Comparison of ENCODE assay signal across 14 mouse cellular contexts in the genomic region with DNA sequence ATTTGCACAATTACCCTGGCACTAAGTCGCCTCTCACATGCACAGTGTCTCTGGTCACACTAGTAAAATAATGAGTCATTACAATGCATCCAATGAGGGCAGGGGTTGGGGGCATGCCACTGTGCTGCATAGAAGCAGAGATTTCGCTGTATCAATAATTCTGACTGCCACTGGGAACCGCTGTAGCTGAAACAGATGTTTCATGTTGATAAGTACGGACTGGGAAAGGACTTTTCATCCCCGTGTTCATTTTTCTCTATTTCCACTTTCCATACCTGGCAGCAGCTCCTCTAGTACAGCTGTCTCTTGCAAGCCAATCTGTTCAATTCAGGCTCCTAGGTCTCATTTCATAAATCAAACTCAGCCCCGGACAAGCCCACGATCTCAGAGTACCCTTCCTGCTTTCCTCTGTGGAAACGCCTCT.
DNase-seq lines count a peak whose midpoint lies in the region; ATAC-seq lines count a peak whose summit lies in the region.
"Had no signal": no experiment of that assay in that cellular context is flagged by ENCODE, and none has a peak within 500 bp of the region (broad histone marks: within the 10 kb centered on the region; RNA-seq: fewer than 3 reads in every experiment).

No protein-coding gene starts in this region.

- no peaks in the 10 kb centered on the region for H3K27me3 ChIP-seq in forebrain, embryonic 14.5 days (replicated peaks; ENCODE audit: control insufficient read depth, insufficient read depth, low read length)
- no peaks in the 10 kb centered on the region for H3K27me3 ChIP-seq in midbrain, embryonic 13.5 days
- H3K27me3 ChIP-seq: embryonic facial prominence, embryonic 12.5 days had no signal

- H3K27ac ChIP-seq in forebrain, embryonic 14.5 days (ENCODE audit: low read depth, low read length), result no peak overlapping the region
- peak overlapping the region; percentile 71 for H3K27ac ChIP-seq in midbrain, embryonic 13.5 days
- H3K27ac ChIP-seq: embryonic facial prominence, embryonic 12.5 days; gastrocnemius, adult 2 months had no signal

- WGBS in forebrain, embryonic 14.5 days, result 40% methylated on average over 8 of the region's 8 CpGs
- 48% methylated on average over 8 of the region's 8 CpGs for WGBS in midbrain, embryonic 13.5 days

- H3K4me2 ChIP-seq in forebrain, embryonic 14.5 days (ENCODE audit: low read length), result peak overlapping the region; percentile 28; the same call in 1 of the 2 replicates
- peak overlapping the region; percentile 22 for H3K4me2 ChIP-seq in midbrain, embryonic 13.5 days (replicated peaks)
- H3K4me2 ChIP-seq: embryonic facial prominence, embryonic 12.5 days; heart, embryonic 11.5 days had no signal

- 0 out of 2 replicates have a peak overlapping the region, but pooled peaks have one; percentile 13 for H3K9ac ChIP-seq in forebrain, embryonic 14.5 days (ENCODE audit: low read length)
- no peak overlapping the region for H3K9ac ChIP-seq in midbrain, embryonic 13.5 days (replicated peaks)
- H3K9ac ChIP-seq: embryonic facial prominence, embryonic 12.5 days had no signal

- H3K36me3 ChIP-seq in forebrain, embryonic 14.5 days (ENCODE audit: control insufficient read depth, insufficient read depth, low read length), result no peaks in the 10 kb centered on the region
- no peaks in the 10 kb centered on the region for H3K36me3 ChIP-seq in midbrain, embryonic 13.5 days
- H3K36me3 ChIP-seq: embryonic facial prominence, embryonic 12.5 days had no signal

- ATAC-seq in cerebellum, adult (ENCODE audit: insufficient number of reproducible peaks, low FRiP score, low TSS enrichment), result no peak
- ATAC-seq in forebrain, embryonic 14.5 days, result peak; percentile 42; the same call in 1 of the 2 replicates
- ATAC-seq in midbrain, embryonic 13.5 days, result peak; percentile 81
- ATAC-seq: inflammation-experienced regulatory T-cells, adult 6 months had no signal

- H3K4me3 ChIP-seq in forebrain, embryonic 14.5 days (ENCODE audit: low read depth, low read length), result no peak overlapping the region
- H3K4me3 ChIP-seq in midbrain, embryonic 13.5 days (replicated peaks), result no peak overlapping the region
- H3K4me3 ChIP-seq: embryonic facial prominence, embryonic 12.5 days; gastrocnemius, adult 2 months had no signal

- H3K4me1 ChIP-seq in forebrain, embryonic 14.5 days (ENCODE audit: control insufficient read depth, insufficient read depth, low read length), result peaks cover 9% of the 10 kb centered on the region; the same call in 1 of the 2 replicates
- H3K4me1 ChIP-seq in midbrain, embryonic 13.5 days (replicated peaks), result peaks cover 20% of the 10 kb centered on the region

- intact Hi-C loops in left cerebral cortex, postnatal 25 days (cut with DNase I), result no loop called here
- intact Hi-C loops in left cerebral cortex, postnatal 36 days (cut with DNase I), result no loop called here

- no peaks in the 10 kb centered on the region for H3K9me3 ChIP-seq in forebrain, embryonic 14.5 days (replicated peaks; ENCODE audit: control insufficient read depth, low read length)
- H3K9me3 ChIP-seq in midbrain, embryonic 13.5 days, result no peaks in the 10 kb centered on the region
- H3K9me3 ChIP-seq: embryonic facial prominence, embryonic 12.5 days had no signal

- peak; percentile 4 to 6 for DNase-seq in cerebellum, postnatal 25 days
- DNase-seq in left cerebral cortex, postnatal 25 days (ENCODE audit: low spot score in 2 of 2), result peak; percentile 25 to 28
- DNase-seq in left cerebral cortex, postnatal 36 days (ENCODE audit: low spot score in 2 of 2), result no peak
- DNase-seq in forebrain, embryonic 14.5 days (ENCODE audit: low spot score), result peak; percentile 16
- DNase-seq in embryo, embryonic 9.5 days (ENCODE audit: extremely low spot score), result no peak
- DNase-seq in embryo, embryonic 10 days (ENCODE audit: low spot score), result no peak
- DNase-seq: gastrocnemius, adult 2 months; lung, postnatal 36 days; thymus, adult 2 months had no signal

Comparison
In these comparisons a context has a peak if more than half of its experiments do, and no peak if none do; other contexts are left out.
1. DNase-seq: peak in cerebellum, postnatal 25 days (2 of 2), left cerebral cortex, postnatal 25 days (2 of 2) and forebrain, embryonic 14.5 days (single experiment); none in left cerebral cortex, postnatal 36 days (0 of 2), embryo, embryonic 9.5 days (single experiment) and embryo, embryonic 10 days (single experiment).